In the genomic region with DNA sequence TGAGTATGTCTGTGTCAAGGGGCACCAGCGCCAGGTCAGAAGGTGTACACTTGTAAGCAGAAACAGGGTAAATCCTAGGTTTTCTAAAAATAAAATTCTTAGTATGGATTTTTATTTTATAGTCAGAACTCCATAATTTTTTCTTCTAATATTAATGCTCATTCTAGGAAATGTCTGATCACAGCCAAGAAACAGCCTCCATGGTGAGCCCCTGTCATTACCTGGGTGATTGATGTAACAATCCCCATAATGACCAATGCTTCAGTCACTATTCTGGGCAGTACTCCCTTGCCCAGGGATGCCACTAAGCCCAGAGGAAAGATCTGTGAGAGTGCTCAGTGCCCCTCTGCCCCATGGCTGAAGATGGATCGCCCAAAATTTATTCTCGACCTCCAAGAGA, we compare ENCODE assay signal across 20 mouse cellular contexts. TPM values are rescaled to one million over a fixed set of nuclear protein-coding genes. Genes with fewer than 3 reads are reported as not detected.
DNase-seq lines count a peak whose midpoint lies in the region; TF ChIP-seq lines count a peak whose summit lies in the region.
"Had no signal": no experiment of that assay in that cellular context is flagged by ENCODE, and none has a peak within 500 bp of the region (broad histone marks: within the 10 kb centered on the region; RNA-seq: fewer than 3 reads in every experiment).

A gene (plus strand): TSS at position 301 of the 400 bp plus-strand sequence.

- H3K4me1 ChIP-seq in testis, adult 2 months (ENCODE audit: control insufficient read depth, insufficient read depth, low read length), result no peaks in the 10 kb centered on the region

- H3K36me3 ChIP-seq in testis, adult 2 months (ENCODE audit: control insufficient read depth, insufficient read depth, low read length), result no peaks in the 10 kb centered on the region
- H3K36me3 ChIP-seq: G1E had no signal

- H3K4me3 ChIP-seq in testis, adult 2 months (ENCODE audit: control insufficient read depth, low read depth, low read length), result peak within 1 kb of the TSS; percentile 82

- no peaks in the 10 kb centered on the region for H3K27me3 ChIP-seq in testis, adult 2 months (ENCODE audit: control insufficient read depth, insufficient read depth, low read length)
- H3K27me3 ChIP-seq: CH12.LX had no signal

- H3K27ac ChIP-seq in testis, adult 2 months (ENCODE audit: control insufficient read depth, insufficient read depth, low read depth, low read length), result peak within 1 kb of the TSS; percentile 42; the same call in 1 of the 2 replicates

- peak; percentile 55; the same call in 1 of the 2 replicates for TF ChIP-seq POLR2A in testis, adult 2 months (IDR thresholded peaks at IDR 0.05; ENCODE audit: control insufficient read depth, low read depth, low read length)

- DNase-seq in testis, postnatal 14 days (ENCODE audit: low spot score), result no peak
- DNase-seq: adrenal gland, adult 2 months; adrenal gland, adult 8-10 months; adrenal gland, postnatal 10 days; adrenal gland, postnatal 14 days; adrenal gland, postnatal 25 days; adrenal gland, postnatal 36 days; B cell, adult 2 months; cerebellum, adult 11 months; cerebellum, adult 11-12 months; cerebellum, adult 18-20 months; cerebellum, adult 2 months had no signal

- TF ChIP-seq CTCF in testis, adult 2 months (IDR thresholded peaks at IDR 0.05; ENCODE audit: control insufficient read depth, insufficient read depth, insufficient replicate concordance, low read depth, low read length), result no peak

RNA-seq across cellular contexts. Expression of the gene that starts here (rescaled TPM):
- 205 and 247 TPM in 2 replicates for polyA plus RNA-seq in testis, adult 2 months (2012; rRNA removed)
- polyA plus RNA-seq: activated CD4-positive, CD25-positive, alpha-beta regulatory T cell, adult 4 months; adrenal gland, adult 2 months; brain, embryonic 14.5 days; C2C12; CD4-positive, CD25-positive, alpha-beta regulatory T cell, adult 4 months; cerebellum, adult 2 months; G1E; Patski had no signal
